Mouse (Mus musculus): ENCODE data around the gene Hspb1. TPM values are rescaled to one million over a fixed set of nuclear protein-coding genes. Genes with fewer than 3 reads are reported as not detected.

Hspb1 gene
- total RNA-seq, 2 experiments from 2014 or later, result 4.3 to 4.6 TPM

GRCm38 (mm10) chr5:135933222-135933899 lies 45.6 kb downstream of the Hspb1 start:
- no peak for DNase-seq (ENCODE audit: extremely low spot score in 1 of 2, low spot score in 2 of 2)
- intact Hi-C loops (cut with DNase I), result no loop called here

- intact Hi-C loops (cut with DNase I), result no loop called here
- peak; percentile 79 to 89 for DNase-seq (ENCODE audit: extremely low spot score in 1 of 2, low spot score in 2 of 2)
These were observed 46.3 kb downstream of the Hspb1 start for GRCm38 (mm10) chr5:135933900-135934441.

- intact Hi-C loops (cut with DNase I), result no loop called here
- DNase-seq (ENCODE audit: extremely low spot score in 1 of 2, low spot score in 2 of 2), result peak; percentile 94 to 98
These were observed 46.9 kb downstream of the Hspb1 start, which contains the start of gene Ywhag for GRCm38 (mm10) chr5:135934481-135935175. Gene Ywhag (minus strand): TSS chr5:135934616.

GRCm38 (mm10) chr5:135935176-135935523 lies 47.4 kb downstream of the Hspb1 start:
- intact Hi-C loops (cut with DNase I), result no loop called here
- DNase-seq (ENCODE audit: extremely low spot score in 1 of 2, low spot score in 2 of 2), result no peak

- intact Hi-C loops (cut with DNase I), result no loop called here
- DNase-seq (ENCODE audit: extremely low spot score in 1 of 2, low spot score in 2 of 2), result no peak
These were observed 48.0 kb downstream of the Hspb1 start for GRCm38 (mm10) chr5:135935641-135936190.

Other genes with a start within 250 kb of the Hspb1 start
- 10 to 100 TPM; 68.2 to 70.0 TPM for gene Por, start 217.9 kb upstream of the Hspb1 start, total RNA-seq (2021)
- 10 to 100 TPM; 20.7 to 22.0 TPM for gene Tmem120a, start 143.5 kb upstream of the Hspb1 start, total RNA-seq (2021)
- gene Styxl1, start 109.5 kb upstream of the Hspb1 start, total RNA-seq (2021), result not detected
- 100 to 1,000 TPM; 476 to 478 TPM for gene Mdh2, start 109.4 kb upstream of the Hspb1 start, total RNA-seq (2021)
- gene Srrm3, start 81.0 kb upstream of the Hspb1 start, total RNA-seq (2021), result 10 to 100 TPM; 73.7 to 79.8 TPM
- gene Ywhag, start 46.7 kb downstream of the Hspb1 start, total RNA-seq (2021), result 1,000 to 10,000 TPM; 1,621 to 1,667 TPM
- 1 to 10 TPM; 1.7 to 4.0 TPM for gene Ssc4d, start 86.6 kb downstream of the Hspb1 start, total RNA-seq (2021)
- gene Zp3, start 92.2 kb downstream of the Hspb1 start, total RNA-seq (2021), result not detected
- 1 to 10 TPM; 9.3 to 9.4 TPM for gene Dtx2, start 106.9 kb downstream of the Hspb1 start, total RNA-seq (2021)
- not detected for gene Upk3b, start 150.6 kb downstream of the Hspb1 start, total RNA-seq (2021)
- gene Upk3bl, start 166.6 kb downstream of the Hspb1 start, total RNA-seq (2021), result not detected
- 1 to 10 TPM; 6.8 to 7.9 TPM for gene Rasa4, start 196.0 kb downstream of the Hspb1 start, total RNA-seq (2021)
- 10 to 100 TPM; 82.2 to 91.6 TPM for gene Polr2j, start 228.7 kb downstream of the Hspb1 start, total RNA-seq (2021)
- 10 to 100 TPM; 11.7 to 13.2 TPM for gene Lrwd1, start 248.2 kb downstream of the Hspb1 start, total RNA-seq (2021)
- gene Alkbh4, start 248.2 kb downstream of the Hspb1 start, total RNA-seq (2021), result 10 to 100 TPM in 1 of 2 experiments, 1 to 10 TPM in 1; 9.5 to 11.7 TPM

All from left cerebral cortex, postnatal 10 days (tissue).